Mouse (Mus musculus): Measurements from ENCODE around the gene Ifnar1. TPM values are rescaled to one million over a fixed set of nuclear protein-coding genes. Genes with fewer than 3 reads are reported as not detected.

The Ifnar1 gene
- polyA plus RNA-seq, 1 experiment: 12.7 TPM

GRCm38 (mm10) chr16:91455868-91456267 lies 29.2 kb upstream of the Ifnar1 start:
- TF ChIP-seq GATA1 (IDR thresholded peaks at IDR 0.05; ENCODE audit: low read length): no peak

- TF ChIP-seq GATA1 (IDR thresholded peaks at IDR 0.05; ENCODE audit: low read length): no peak
Observed at GRCm38 (mm10) chr16:91458301-91458746, 26.7 kb upstream of the Ifnar1 start.

GRCm38 (mm10) chr16:91458976-91459375 lies 26.1 kb upstream of the Ifnar1 start:
- TF ChIP-seq GATA1 (IDR thresholded peaks at IDR 0.05; ENCODE audit: low read length): no peak

GRCm38 (mm10) chr16:91459396-91459795 lies 25.6 kb upstream of the Ifnar1 start:
- TF ChIP-seq GATA1 (IDR thresholded peaks at IDR 0.05; ENCODE audit: low read length): no peak

- no peak for TF ChIP-seq GATA1 (IDR thresholded peaks at IDR 0.05; ENCODE audit: low read length)
Observed at GRCm38 (mm10) chr16:91459841-91460370, 25.1 kb upstream of the Ifnar1 start.

- TF ChIP-seq GATA1 (IDR thresholded peaks at IDR 0.05; ENCODE audit: low read length): no peak
Observed at GRCm38 (mm10) chr16:91461066-91461638, 23.9 kb upstream of the Ifnar1 start.

GRCm38 (mm10) chr16:91461773-91462181 lies 23.3 kb upstream of the Ifnar1 start:
- no peak for TF ChIP-seq GATA1 (IDR thresholded peaks at IDR 0.05; ENCODE audit: low read length)

GRCm38 (mm10) chr16:91462644-91463043 lies 22.4 kb upstream of the Ifnar1 start:
- TF ChIP-seq GATA1 (IDR thresholded peaks at IDR 0.05; ENCODE audit: low read length): no peak

GRCm38 (mm10) chr16:91463400-91463799 lies 21.6 kb upstream of the Ifnar1 start:
- TF ChIP-seq GATA1 (IDR thresholded peaks at IDR 0.05; ENCODE audit: low read length): no peak

GRCm38 (mm10) chr16:91463836-91464400 lies 21.1 kb upstream of the Ifnar1 start:
- no peak for TF ChIP-seq GATA1 (IDR thresholded peaks at IDR 0.05; ENCODE audit: low read length)

GRCm38 (mm10) chr16:91464594-91465504 lies 20.2 kb upstream of the Ifnar1 start:
- TF ChIP-seq GATA1 (IDR thresholded peaks at IDR 0.05; ENCODE audit: low read length): no peak

- TF ChIP-seq GATA1 (IDR thresholded peaks at IDR 0.05; ENCODE audit: low read length): no peak
Observed at GRCm38 (mm10) chr16:91465505-91466240, 19.4 kb upstream of the Ifnar1 start.

- TF ChIP-seq GATA1 (IDR thresholded peaks at IDR 0.05; ENCODE audit: low read length): no peak
Observed at GRCm38 (mm10) chr16:91466566-91466965, 18.5 kb upstream of the Ifnar1 start.

- TF ChIP-seq GATA1 (IDR thresholded peaks at IDR 0.05; ENCODE audit: low read length): no peak
Observed at GRCm38 (mm10) chr16:91470470-91470869, 14.6 kb upstream of the Ifnar1 start.

- TF ChIP-seq GATA1 (IDR thresholded peaks at IDR 0.05; ENCODE audit: low read length): peak; percentile 76
Observed at GRCm38 (mm10) chr16:91471481-91471880, 13.6 kb upstream of the Ifnar1 start.
